ENCODE assay signal across 10 mouse cellular contexts in the genomic region with DNA sequence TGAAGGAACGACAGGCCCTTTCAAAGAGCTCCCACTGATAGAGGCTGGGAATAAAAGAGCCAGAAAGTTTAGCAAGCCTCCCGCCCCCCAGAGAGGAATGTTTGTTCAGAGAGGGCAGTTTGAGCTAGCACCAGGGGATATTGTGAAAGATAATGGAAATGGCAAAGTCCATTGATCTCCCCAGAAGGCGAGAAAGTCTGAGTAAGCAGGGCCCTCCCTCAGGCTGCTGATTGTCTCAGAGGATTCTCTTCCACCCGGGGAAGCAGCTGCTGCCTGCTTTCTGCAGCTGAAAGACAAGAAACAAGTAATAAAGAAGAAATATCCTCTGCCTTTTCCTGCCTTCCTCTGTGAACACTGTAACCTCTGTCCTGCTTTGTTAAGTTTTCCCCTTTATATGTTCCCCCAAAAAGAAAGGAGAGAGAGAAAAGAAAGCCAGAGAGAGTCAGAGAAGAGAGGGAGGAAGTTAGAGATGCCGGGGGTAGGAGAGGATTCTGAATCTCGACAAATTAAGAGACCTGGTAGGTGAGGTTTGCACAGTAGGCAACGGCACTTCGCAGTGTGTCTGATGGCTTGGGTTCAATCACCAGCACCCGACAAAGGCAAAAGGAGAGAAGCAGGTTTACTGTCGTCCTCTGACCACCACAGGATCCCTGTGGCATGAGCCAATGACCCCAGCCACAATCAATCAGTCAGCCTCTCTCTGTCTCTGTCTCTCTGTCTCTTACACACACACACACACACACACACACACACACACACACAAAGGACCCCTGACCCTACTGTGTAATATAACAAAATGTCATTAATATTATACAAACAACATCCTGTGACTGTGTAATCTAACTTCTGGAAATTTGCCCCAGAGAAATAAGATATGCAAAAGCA. TPM values are rescaled to one million over a fixed set of nuclear protein-coding genes. Genes with fewer than 3 reads are reported as not detected.
DNase-seq lines count a peak whose midpoint lies in the region; ATAC-seq lines count a peak whose summit lies in the region.
"Had no signal": no experiment of that assay in that cellular context is flagged by ENCODE, and none has a peak within 500 bp of the region (broad histone marks: within the 10 kb centered on the region; RNA-seq: fewer than 3 reads in every experiment).

No protein-coding gene starts in this region.

- WGBS in heart, embryonic 13.5 days, result 27% methylated on average over 10 of the region's 10 CpGs
- 9% methylated on average over 10 of the region's 10 CpGs for whole genome bisulfite sequencing in embryonic facial prominence, embryonic 11.5 days
- 14% methylated on average over 10 of the region's 10 CpGs for WGBS in intestine, embryonic 16.5 days
- 3% methylated on average over 10 of the region's 10 CpGs for WGBS in midbrain, embryonic 14.5 days

- no peak for ATAC-seq in heart, embryonic 13.5 days (ENCODE audit: extremely low read depth, insufficient number of reproducible peaks, low FRiP score, low TSS enrichment)
- no peak for ATAC-seq in embryonic facial prominence, embryonic 11.5 days (replicated peaks; ENCODE audit: insufficient number of reproducible peaks, low FRiP score, low TSS enrichment, low read depth)
- peak; percentile 70 for ATAC-seq in intestine, embryonic 16.5 days
- ATAC-seq in midbrain, embryonic 14.5 days (ENCODE audit: low FRiP score, low TSS enrichment), result no peak

- 0 out of 2 replicates have a peak, but pooled peaks cover 2% of the 10 kb centered on the region for H3K27me3 ChIP-seq in heart, embryonic 13.5 days (replicated peaks)
- no peaks in the 10 kb centered on the region for H3K27me3 ChIP-seq in embryonic facial prominence, embryonic 11.5 days (ENCODE audit: control insufficient read depth, insufficient read depth, low read length)
- H3K27me3 ChIP-seq in intestine, embryonic 16.5 days (replicated peaks; ENCODE audit: control insufficient read depth, insufficient read depth, low read length), result no peaks in the 10 kb centered on the region
- no peaks in the 10 kb centered on the region for H3K27me3 ChIP-seq in midbrain, embryonic 14.5 days (ENCODE audit: control insufficient read depth, insufficient read depth, low read length)

- no peak overlapping the region for H3K4me2 ChIP-seq in heart, embryonic 13.5 days
- no peak overlapping the region for H3K4me2 ChIP-seq in embryonic facial prominence, embryonic 11.5 days (ENCODE audit: low read depth, low read length)
- H3K4me2 ChIP-seq in intestine, embryonic 16.5 days (ENCODE audit: low read depth, low read length), result no peak overlapping the region
- peak overlapping the region; percentile 9; the same call in 1 of the 2 replicates for H3K4me2 ChIP-seq in midbrain, embryonic 14.5 days (ENCODE audit: low read length)

- H3K9me3 ChIP-seq in heart, embryonic 13.5 days, result no peaks in the 10 kb centered on the region
- H3K9me3 ChIP-seq in embryonic facial prominence, embryonic 11.5 days (replicated peaks; ENCODE audit: control insufficient read depth, low read length), result no peaks in the 10 kb centered on the region
- H3K9me3 ChIP-seq in intestine, embryonic 16.5 days (ENCODE audit: control insufficient read depth, low read length), result no peaks in the 10 kb centered on the region
- H3K9me3 ChIP-seq in midbrain, embryonic 14.5 days (ENCODE audit: control insufficient read depth, low read length), result no peaks in the 10 kb centered on the region

- peaks cover 56% of the 10 kb centered on the region for H3K4me1 ChIP-seq in heart, embryonic 13.5 days
- peaks cover 22% of the 10 kb centered on the region for H3K4me1 ChIP-seq in embryonic facial prominence, embryonic 11.5 days (ENCODE audit: control insufficient read depth, insufficient read depth, low read length)
- peaks cover 30% of the 10 kb centered on the region for H3K4me1 ChIP-seq in intestine, embryonic 16.5 days (ENCODE audit: control insufficient read depth, insufficient read depth, low read length)
- H3K4me1 ChIP-seq in midbrain, embryonic 14.5 days (ENCODE audit: control insufficient read depth, insufficient read depth, low read length), result peaks cover 47% of the 10 kb centered on the region

- H3K4me3 ChIP-seq in heart, embryonic 13.5 days, result no peak overlapping the region
- H3K4me3 ChIP-seq in embryonic facial prominence, embryonic 11.5 days (ENCODE audit: low read depth, low read length), result no peak overlapping the region
- H3K4me3 ChIP-seq in intestine, embryonic 16.5 days (ENCODE audit: low read length), result no peak overlapping the region
- no peak overlapping the region for H3K4me3 ChIP-seq in midbrain, embryonic 14.5 days (replicated peaks; ENCODE audit: low read depth, low read length)

- H3K36me3 ChIP-seq in heart, embryonic 13.5 days, result no peaks in the 10 kb centered on the region
- H3K36me3 ChIP-seq in embryonic facial prominence, embryonic 11.5 days (replicated peaks; ENCODE audit: control insufficient read depth, insufficient read depth, low read depth, low read length), result no peaks in the 10 kb centered on the region
- H3K36me3 ChIP-seq in intestine, embryonic 16.5 days (ENCODE audit: control insufficient read depth, insufficient read depth, low read length), result no peaks in the 10 kb centered on the region
- H3K36me3 ChIP-seq in midbrain, embryonic 14.5 days (ENCODE audit: control insufficient read depth, insufficient read depth, low read length), result no peaks in the 10 kb centered on the region

- H3K27ac ChIP-seq in heart, embryonic 13.5 days (replicated peaks), result peak overlapping the region; percentile 75
- H3K27ac ChIP-seq in embryonic facial prominence, embryonic 11.5 days (replicated peaks; ENCODE audit: low read depth, low read length), result peak overlapping the region; percentile 56
- H3K27ac ChIP-seq in intestine, embryonic 16.5 days (ENCODE audit: low read length), result peak overlapping the region; percentile 20
- H3K27ac ChIP-seq in midbrain, embryonic 14.5 days (replicated peaks; ENCODE audit: low read depth, low read length), result peak overlapping the region; percentile 69
- H3K27ac ChIP-seq: macrophage had no signal

- DNase-seq in heart, adult 18-20 months, result no peak
- DNase-seq in embryonic facial prominence, embryonic 11.5 days (ENCODE audit: low spot score), result peak; percentile 38
- DNase-seq in midbrain, embryonic 14.5 days, result peak; percentile 52
- DNase-seq in layer of hippocampus, adult 8-10 months (ENCODE audit: low spot score in 2 of 2), result no peak
- no peak for DNase-seq in gastrocnemius, adult 8-10 months (ENCODE audit: low spot score in 2 of 2)
- DNase-seq in urinary bladder, postnatal 10 days (ENCODE audit: low spot score), result no peak
- DNase-seq: adrenal gland, postnatal 36 days had no signal

- H3K9ac ChIP-seq in heart, embryonic 13.5 days, result peak overlapping the region; percentile 29
- H3K9ac ChIP-seq in embryonic facial prominence, embryonic 11.5 days (replicated peaks; ENCODE audit: low read length), result peak overlapping the region; percentile 22; the same call in 1 of the 2 replicates
- H3K9ac ChIP-seq in intestine, embryonic 16.5 days (ENCODE audit: low read depth, low read length), result no peak overlapping the region
- H3K9ac ChIP-seq in midbrain, embryonic 14.5 days (replicated peaks; ENCODE audit: low read length), result no peak overlapping the region

RNA-seq across cellular contexts. Expression of a gene that starts 38.9 kb away (rescaled TPM):
- 115 and 128 TPM in 2 replicates for polyA plus RNA-seq in heart, embryonic 13.5 days (2015; fragmentation: Nextera tagmentation; extraction: Ambion mirVana)
- 10 to 100 TPM; 49.2 to 52.3 TPM for total RNA-seq in heart, adult 18-20 months (2021)
- 124 and 139 TPM in 2 replicates for polyA plus RNA-seq in embryonic facial prominence, embryonic 11.5 days (2014; fragmentation: Nextera tagmentation; extraction: Ambion mirVana)
- polyA plus RNA-seq in intestine, embryonic 16.5 days (2015; fragmentation: Nextera tagmentation; extraction: Ambion mirVana), result 152 and 157 TPM in 2 replicates
- 99.3 and 114 TPM in 2 replicates for polyA plus RNA-seq in midbrain, embryonic 14.5 days (2014; fragmentation: Nextera tagmentation; extraction: Ambion mirVana)
- 10 to 100 TPM; 70.3 to 82.5 (median 74.4) TPM for total RNA-seq in layer of hippocampus, adult 8-10 months (2022)
- 10 to 100 TPM; 24.8 to 29.2 (median 28.2) TPM for total RNA-seq in gastrocnemius, adult 8-10 months (2022)

RNA-seq across cellular contexts. Expression of a gene that starts 51.4 kb away (rescaled TPM):
- polyA plus RNA-seq in heart, embryonic 13.5 days (2015; fragmentation: Nextera tagmentation; extraction: Ambion mirVana), result 68.2 and 74.9 TPM in 2 replicates
- total RNA-seq in heart, adult 18-20 months (2021), result 1,000 to 10,000 TPM; 1,617 to 1,852 TPM
- 28.1 and 29.2 TPM in 2 replicates for polyA plus RNA-seq in embryonic facial prominence, embryonic 11.5 days (2014; fragmentation: Nextera tagmentation; extraction: Ambion mirVana)
- polyA plus RNA-seq in intestine, embryonic 16.5 days (2015; fragmentation: Nextera tagmentation; extraction: Ambion mirVana), result 20.2 and 21.2 TPM in 2 replicates
- polyA plus RNA-seq in midbrain, embryonic 14.5 days (2014; fragmentation: Nextera tagmentation; extraction: Ambion mirVana), result 63.3 and 76.3 TPM in 2 replicates
- total RNA-seq in layer of hippocampus, adult 8-10 months (2022), result 100 to 1,000 TPM; 195 to 235 (median 214) TPM
- 1,000 to 10,000 TPM; 3,083 to 3,979 (median 3,594) TPM for total RNA-seq in gastrocnemius, adult 8-10 months (2022)

Comparison
In these comparisons a context has a peak if more than half of its experiments do, and no peak if none do; other contexts are left out.
1. H3K27ac ChIP-seq: peak in every context shown above with its lines; median percentile 75 in heart, embryonic 13.5 days; 69 in midbrain, embryonic 14.5 days; 56 in embryonic facial prominence, embryonic 11.5 days; 20 in intestine, embryonic 16.5 days.
2. H3K9ac ChIP-seq: peak in heart, embryonic 13.5 days (single experiment) and embryonic facial prominence, embryonic 11.5 days (single experiment); none in intestine, embryonic 16.5 days (single experiment) and midbrain, embryonic 14.5 days (single experiment).
3. DNase-seq: peak in embryonic facial prominence, embryonic 11.5 days (single experiment) and midbrain, embryonic 14.5 days (single experiment); none in heart, adult 18-20 months (0 of 2), layer of hippocampus, adult 8-10 months (0 of 2), gastrocnemius, adult 8-10 months (0 of 2) and urinary bladder, postnatal 10 days (single experiment).